Mouse (Mus musculus) neural tube, embryonic 11.5 days (tissue): Measurements from ENCODE around the gene Nsd1. TPM values are rescaled to one million over a fixed set of nuclear protein-coding genes. Genes with fewer than 3 reads are reported as not detected.

Experiments used
- ATAC-seq: fragments of 200-750 bp; cut with Nextera tagmentation; 2 replicates; pipeline ENCODE4 v1.8.0; 2017; ENCODE audit warnings: moderate number of reproducible peaks, mild to moderate bottlenecking, moderate TSS enrichment, moderate library complexity; ENCODE audit not compliant: insufficient read depth, low FRiP score, low TSS enrichment
- DNase-seq: peaks from one replicate; pipeline ENCODE4 v3.0.0-alpha.2; 2015; ENCODE audit warnings: low spot score
- H3K27ac ChIP-seq: fragments of 300-500 bp; sonication (generic); 2 replicates; pipeline ENCODE4 v1.5.1; 2014; ENCODE audit warnings: low read depth, mild to moderate bottlenecking, low read length
- H3K27me3 ChIP-seq: fragments of 300-500 bp; sonication (generic); 2 replicates; pipeline ENCODE4 v1.6.1; 2014; ENCODE audit warnings: mild to moderate bottlenecking, low read length, mixed read lengths; ENCODE audit not compliant: control insufficient read depth, insufficient read depth
- H3K36me3 ChIP-seq: fragments of 300-500 bp; sonication (generic); 2 replicates; pipeline ENCODE4 v1.6.1; 2014; ENCODE audit warnings: mild to moderate bottlenecking, low read length, moderate library complexity, mixed read lengths; ENCODE audit not compliant: control insufficient read depth, insufficient read depth
- H3K4me1 ChIP-seq: fragments of 300-500 bp; sonication (generic); 2 replicates; pipeline ENCODE4 v1.6.1; 2014; ENCODE audit warnings: low read length, mixed read lengths; ENCODE audit not compliant: control insufficient read depth, insufficient read depth
- H3K4me2 ChIP-seq: fragments of 300-500 bp; sonication (generic); 2 replicates; pipeline ENCODE4 v1.6.1; 2014; ENCODE audit warnings: low read depth, mild to moderate bottlenecking, moderate library complexity
- H3K4me3 ChIP-seq: fragments of 300-500 bp; sonication (generic); 2 replicates; pipeline ENCODE4 v1.5.1; 2014; ENCODE audit warnings: low read depth, low read length
- H3K9ac ChIP-seq: fragments of 300-500 bp; sonication (generic); 2 replicates; pipeline ENCODE4 v1.6.1; 2014; ENCODE audit warnings: mild to moderate bottlenecking, low read length
- H3K9me3 ChIP-seq: fragments of 300-500 bp; sonication (generic); 2 replicates; pipeline ENCODE4 v1.6.1; 2016; ENCODE audit warnings: low read length; ENCODE audit not compliant: control insufficient read depth
- WGBS: fragments of 180-500 bp; shearing (Covaris S2); extraction: QIAGEN DNeasy Blood & Tissue Kit; methylation state at CpG from one replicate; pipeline ENCODE4 v1.1.7; 2014; 5-methylcytosine and 5-hydroxymethylcytosine counted together
- polyA plus RNA-seq: library from polyadenylated mRNA; unstranded; fragments of >200 nt; fragmentation: Nextera tagmentation; extraction: Ambion mirVana; gene quantifications from 2 replicates; pipeline ENCODE4 v1.2.1, GENCODE M21; 2014

Nsd1 gene
- polyA plus RNA-seq, 1 experiment from 2014 or later, result 68.2 TPM

DNA sequence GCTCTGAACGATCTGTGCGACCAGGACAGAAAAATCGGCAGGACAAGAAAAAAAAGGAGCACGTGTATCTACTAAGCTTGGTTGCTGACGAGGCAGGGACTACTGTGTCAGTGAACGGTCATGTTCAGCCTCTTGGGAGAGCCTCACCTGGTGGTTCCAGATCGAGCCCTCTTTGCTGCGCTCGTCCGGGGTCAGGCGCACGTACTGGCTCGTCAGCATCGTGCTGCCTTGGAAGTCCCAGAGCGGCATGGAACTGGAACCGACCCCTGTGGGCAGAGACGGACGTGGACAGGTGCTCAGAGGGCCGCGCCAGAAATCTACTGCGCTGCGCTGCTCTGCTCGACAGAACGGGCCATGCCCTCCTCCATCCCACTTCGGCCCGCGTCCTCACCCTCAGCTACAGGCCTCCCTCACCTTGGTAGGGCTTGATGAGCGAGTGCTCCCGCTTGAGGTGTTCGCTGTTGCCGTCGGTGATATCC, 152.4 kb downstream of the Nsd1 start:
- DNase-seq (no peak), ATAC-seq (peak; percentile 66)
- Histone ChIP-seq H3K4me2 (peak overlapping the region; percentile 59), H3K36me3 (0 out of 2 replicates have a peak, but pooled peaks cover 3% of the 10 kb centered on the region), H3K9ac (peak overlapping the region; percentile 89), H3K27me3 (no peaks in the 10 kb centered on the region), H3K4me1 (peaks cover 12% of the 10 kb centered on the region), H3K4me3 (peak overlapping the region; percentile 85), H3K9me3 (no peaks in the 10 kb centered on the region), H3K27ac (peak overlapping the region; percentile 79)
- under 1% methylated on average over 32 of the region's 32 CpGs for WGBS

DNA sequence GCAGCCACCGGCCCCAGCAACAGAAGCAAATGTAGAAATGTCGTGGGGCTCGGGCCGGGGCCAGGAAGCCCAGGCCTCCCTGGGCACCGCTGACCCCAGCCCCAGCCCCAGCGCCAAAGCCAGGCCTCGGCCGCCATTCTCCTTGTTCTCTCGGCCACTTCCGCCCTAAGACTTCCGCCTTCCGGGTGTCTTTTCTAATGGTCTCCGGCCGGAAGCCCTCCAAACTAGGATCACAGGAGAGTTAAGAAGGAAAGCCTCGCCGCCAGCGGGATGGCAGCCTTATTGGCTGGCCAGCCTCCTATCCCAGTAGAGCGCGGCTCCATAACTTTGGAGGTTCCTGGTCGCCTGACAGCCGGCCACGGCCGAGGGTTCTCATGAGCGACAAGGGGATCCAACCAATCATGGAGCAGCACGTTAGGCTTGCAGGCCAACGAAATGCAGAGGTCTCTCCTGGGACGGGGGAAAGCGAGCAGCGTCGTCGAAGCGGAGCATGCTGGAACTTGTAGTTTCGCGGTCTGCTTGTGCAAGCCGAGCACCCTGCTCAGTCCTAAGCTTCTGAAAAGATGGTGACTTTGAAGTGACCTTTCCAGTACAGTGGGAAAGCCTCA, 153.0 kb downstream of the Nsd1 start, which contains the start of gene Lman2:
Gene Lman2, minus strand, starts transcription at position 331 of the 608 bp plus-strand sequence.
- peak within 1 kb of the TSS; percentile 59 for H3K4me2 ChIP-seq
- DNase-seq, result peak; percentile 96
- no peaks in the 10 kb centered on the region for H3K27me3 ChIP-seq
- under 1% methylated on average over 35 of the region's 35 CpGs for WGBS
- H3K9ac ChIP-seq, result peak within 1 kb of the TSS; percentile 89
- no peaks in the 10 kb centered on the region for H3K9me3 ChIP-seq
- peak within 1 kb of the TSS; percentile 79 for H3K27ac ChIP-seq
- ATAC-seq, result peak; percentile 97
- peak within 1 kb of the TSS; percentile 85 for H3K4me3 ChIP-seq
- peaks cover 12% of the 10 kb centered on the region for H3K4me1 ChIP-seq
- 0 out of 2 replicates have a peak, but pooled peaks cover 3% of the 10 kb centered on the region for H3K36me3 ChIP-seq

Other genes with a start within 250 kb of the Nsd1 start
- gene Hk3, start 188.4 kb upstream of the Nsd1 start, polyA plus RNA-seq, result 1.1 and 1.5 TPM in 2 replicates
- gene Uimc1, start 109.5 kb upstream of the Nsd1 start, polyA plus RNA-seq, result 28.7 and 29.9 TPM in 2 replicates
- gene Zfp346, start 104.5 kb upstream of the Nsd1 start, polyA plus RNA-seq, result 21.6 and 22.0 TPM in 2 replicates
- gene Gm17617, start 76.2 kb upstream of the Nsd1 start, polyA plus RNA-seq, result not detected in 2 replicates
- 3.0 and 3.2 TPM in 2 replicates for gene Fgfr4, start 57.1 kb upstream of the Nsd1 start, polyA plus RNA-seq
- 406 and 417 TPM in 2 replicates for gene Prelid1, start 110.7 kb downstream of the Nsd1 start, polyA plus RNA-seq
- gene Rab24, start 112.2 kb downstream of the Nsd1 start, polyA plus RNA-seq, result 89.7 and 90.6 TPM in 2 replicates
- 29.5 and 31.6 TPM in 2 replicates for gene Mxd3, start 120.0 kb downstream of the Nsd1 start, polyA plus RNA-seq
- gene Lman2, start 153.0 kb downstream of the Nsd1 start, polyA plus RNA-seq, result 82.1 and 94.8 TPM in 2 replicates
- gene Rgs14, start 159.9 kb downstream of the Nsd1 start, polyA plus RNA-seq, result 0.59 and 0.97 TPM in 2 replicates
- 0.13 TPM in 1 of 2 replicates, not detected in the other for gene Slc34a1, start 188.4 kb downstream of the Nsd1 start, polyA plus RNA-seq
- gene Pfn3, start 205.4 kb downstream of the Nsd1 start, polyA plus RNA-seq, result not detected in 2 replicates
- gene F12, start 217.0 kb downstream of the Nsd1 start, polyA plus RNA-seq, result not detected in 2 replicates
- 58.1 and 59.6 TPM in 2 replicates for gene Grk6, start 235.3 kb downstream of the Nsd1 start, polyA plus RNA-seq